Mouse (Mus musculus): ENCODE measurements around the gene Capza2.

DNA sequence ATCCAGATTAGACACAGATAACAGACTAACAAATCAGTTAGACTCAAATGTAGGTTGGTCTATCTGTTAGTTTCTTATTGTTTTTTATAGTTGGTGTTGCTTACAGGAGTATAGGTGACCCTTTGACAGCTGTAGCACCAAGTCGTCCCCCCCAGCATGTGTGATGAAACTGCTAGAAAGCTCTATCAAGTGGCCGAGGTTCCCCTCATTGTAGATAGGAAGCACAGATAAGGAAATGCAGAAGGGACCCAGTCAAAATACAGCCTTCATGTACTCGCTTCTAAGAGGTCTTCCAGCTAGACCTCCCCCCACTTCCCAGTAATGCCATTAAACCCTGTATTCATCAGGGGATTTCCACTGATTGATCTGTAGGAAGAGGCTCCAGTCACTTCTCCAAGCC is 6.7 kb downstream of the Capza2 start:
- no peak for TF ChIP-seq CTCF (IDR thresholded peaks at IDR 0.05 in 2 of 3, conservative IDR thresholded peaks at IDR 0.05 in 1 of 3; ENCODE audit: control insufficient read depth in 1 of 3, insufficient read depth in 1 of 3, low read depth in 2 of 3, low read length in 3 of 3, poor library complexity in 1 of 3, severe bottlenecking in 1 of 3)
- no peak for TF ChIP-seq POLR2A (IDR thresholded peaks at IDR 0.05; ENCODE audit: control insufficient read depth in 1 of 2, insufficient read depth in 1 of 2, low read depth in 1 of 2, low read length in 2 of 2, poor library complexity in 1 of 2)
- no peak for TF ChIP-seq E2F4 (IDR thresholded peaks at IDR 0.05; ENCODE audit: borderline replicate concordance, low read depth, low read length)
- TF ChIP-seq MAX (IDR thresholded peaks at IDR 0.05; ENCODE audit: low read length) = no peak
- no peak for TF ChIP-seq MAZ (IDR thresholded peaks at IDR 0.05; ENCODE audit: low read depth, low read length)
- no peak for TF ChIP-seq SMC3 (IDR thresholded peaks at IDR 0.05; ENCODE audit: low read depth, low read length)
- peak; percentile 63 for TF ChIP-seq GATA1 (IDR thresholded peaks at IDR 0.05; ENCODE audit: low read depth, low read length)
- no peak for TF ChIP-seq ZC3H11A (IDR thresholded peaks at IDR 0.05; ENCODE audit: low read depth, low read length)
- no peak for TF ChIP-seq TCF12 (IDR thresholded peaks at IDR 0.05; ENCODE audit: low read depth, low read length)
- no peak for TF ChIP-seq ZMIZ1 (IDR thresholded peaks at IDR 0.05; ENCODE audit: low read depth, low read length)
- no peak for TF ChIP-seq CHD2 (IDR thresholded peaks at IDR 0.05; ENCODE audit: low read length)
